Mouse (Mus musculus): ENCODE measurements around the gene Olfr809. TPM values are rescaled to one million over a fixed set of nuclear protein-coding genes. Genes with fewer than 3 reads are reported as not detected.

Olfr809 gene
- polyA plus RNA-seq (2014; fragmentation: Nextera tagmentation; extraction: Ambion mirVana): not detected in 2 replicates

DNA sequence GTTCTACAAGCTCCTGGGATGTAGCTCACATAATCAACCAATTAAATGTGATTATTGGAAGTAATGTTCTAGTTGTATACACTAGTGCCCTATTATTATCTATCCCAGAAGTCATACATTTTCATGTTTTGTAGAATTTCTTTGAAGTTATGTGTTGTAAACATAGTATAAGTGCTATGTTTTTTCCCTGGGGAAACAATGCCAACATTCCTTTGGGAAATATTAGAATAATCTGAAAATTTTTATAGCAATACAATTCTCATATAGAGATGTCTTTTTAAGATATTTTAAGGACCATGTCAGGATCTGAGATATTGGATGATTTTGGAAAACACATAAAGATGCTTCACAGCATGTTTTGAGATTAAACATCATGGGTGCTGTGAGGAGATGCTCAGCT lies at the start of gene Olfr809:
Olfr809 (plus strand) TSS at position 301 of the 400 bp plus-strand sequence.
- DNase-seq (ENCODE audit: low spot score) (no peak), ATAC-seq (replicated peaks; ENCODE audit: low FRiP score) (no peak)
- Histone ChIP-seq H3K4me2 (ENCODE audit: low read depth, low read length, severe bottlenecking) (no peak within 1 kb of the TSS), H3K4me3 (ENCODE audit: low read depth, low read length) (no peak within 1 kb of the TSS), H3K27ac (ENCODE audit: low read depth, low read length) (no peak within 1 kb of the TSS), H3K9me3 (ENCODE audit: control insufficient read depth, low read length) (no peaks in the 10 kb centered on the region), H3K36me3 (ENCODE audit: control insufficient read depth, insufficient read depth, low read length) (no peaks in the 10 kb centered on the region), H3K9ac (ENCODE audit: low read length) (no peak within 1 kb of the TSS), H3K4me1 (replicated peaks; ENCODE audit: control insufficient read depth, insufficient read depth, low read length) (no peaks in the 10 kb centered on the region), H3K27me3 (ENCODE audit: control insufficient read depth, insufficient read depth, low read length) (no peaks in the 10 kb centered on the region)

DNA sequence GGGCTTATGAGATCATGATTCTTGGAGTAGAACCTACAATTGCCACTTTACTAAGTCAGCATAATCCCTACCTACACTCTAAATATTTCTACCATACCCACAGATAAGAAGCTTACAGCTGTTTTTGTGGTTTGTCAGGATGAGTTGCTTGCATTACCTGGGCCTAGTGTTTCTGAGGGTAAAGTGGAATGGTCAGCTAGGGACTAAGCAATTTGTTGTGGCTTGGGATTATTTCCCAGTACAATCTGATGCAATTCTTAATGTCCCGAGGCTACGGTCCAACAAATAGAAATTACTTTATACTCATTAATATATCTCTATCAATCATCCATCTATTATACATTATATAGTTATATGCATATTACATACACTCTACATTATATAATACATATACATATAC lies 45.2 kb upstream of the Olfr809 start, which contains the start of gene Olfr805:
Olfr805 (minus strand) TSS at position 101 of the 400 bp plus-strand sequence.
- no peaks in the 10 kb centered on the region for H3K4me1 ChIP-seq (replicated peaks; ENCODE audit: control insufficient read depth, insufficient read depth, low read length)
- no peak for DNase-seq (ENCODE audit: low spot score)
- H3K36me3 ChIP-seq (ENCODE audit: control insufficient read depth, insufficient read depth, low read length): no peaks in the 10 kb centered on the region
- H3K27me3 ChIP-seq (ENCODE audit: control insufficient read depth, insufficient read depth, low read length): no peaks in the 10 kb centered on the region
- no peak for ATAC-seq (replicated peaks; ENCODE audit: low FRiP score)
- no peak within 1 kb of the TSS for H3K4me2 ChIP-seq (ENCODE audit: low read depth, low read length, severe bottlenecking)
- 91% methylated on average over 2 of the region's 2 CpGs for WGBS
- no peaks in the 10 kb centered on the region for H3K9me3 ChIP-seq (ENCODE audit: control insufficient read depth, low read length)
- H3K4me3 ChIP-seq (ENCODE audit: low read depth, low read length): no peak within 1 kb of the TSS
- no peak within 1 kb of the TSS for H3K27ac ChIP-seq (ENCODE audit: low read depth, low read length)
- no peak within 1 kb of the TSS for H3K9ac ChIP-seq (ENCODE audit: low read length)

DNA sequence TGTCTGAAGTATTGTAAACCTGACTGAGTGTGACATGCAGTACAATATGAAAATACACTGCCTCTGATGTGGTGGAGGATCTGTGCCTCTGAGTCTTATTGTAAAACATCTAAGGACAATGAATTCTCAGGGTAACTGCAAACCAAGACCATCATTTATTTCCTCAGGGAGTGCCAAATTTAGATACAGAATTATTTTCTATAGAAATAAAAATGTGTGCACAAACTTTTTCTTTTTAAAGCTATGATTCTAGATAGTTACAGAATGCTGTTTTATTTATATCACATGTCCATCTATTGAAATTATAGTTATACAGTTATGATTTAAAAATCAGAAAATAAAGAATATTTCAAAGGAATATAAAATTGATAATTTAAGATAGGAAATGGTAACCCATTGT lies 32.6 kb upstream of the Olfr809 start, which contains the start of gene Olfr806:
Olfr806 (minus strand) TSS at position 101 of the 400 bp plus-strand sequence.
- Histone ChIP-seq H3K27me3 (ENCODE audit: control insufficient read depth, insufficient read depth, low read length) (no peaks in the 10 kb centered on the region), H3K4me3 (ENCODE audit: low read depth, low read length) (no peak within 1 kb of the TSS), H3K4me1 (replicated peaks; ENCODE audit: control insufficient read depth, insufficient read depth, low read length) (no peaks in the 10 kb centered on the region), H3K9ac (ENCODE audit: low read length) (no peak within 1 kb of the TSS), H3K27ac (ENCODE audit: low read depth, low read length) (no peak within 1 kb of the TSS), H3K4me2 (ENCODE audit: low read depth, low read length, severe bottlenecking) (no peak within 1 kb of the TSS), H3K9me3 (ENCODE audit: control insufficient read depth, low read length) (no peaks in the 10 kb centered on the region), H3K36me3 (ENCODE audit: control insufficient read depth, insufficient read depth, low read length) (no peaks in the 10 kb centered on the region)
- no peak for DNase-seq (ENCODE audit: low spot score)
- no peak for ATAC-seq (replicated peaks; ENCODE audit: low FRiP score)

DNA sequence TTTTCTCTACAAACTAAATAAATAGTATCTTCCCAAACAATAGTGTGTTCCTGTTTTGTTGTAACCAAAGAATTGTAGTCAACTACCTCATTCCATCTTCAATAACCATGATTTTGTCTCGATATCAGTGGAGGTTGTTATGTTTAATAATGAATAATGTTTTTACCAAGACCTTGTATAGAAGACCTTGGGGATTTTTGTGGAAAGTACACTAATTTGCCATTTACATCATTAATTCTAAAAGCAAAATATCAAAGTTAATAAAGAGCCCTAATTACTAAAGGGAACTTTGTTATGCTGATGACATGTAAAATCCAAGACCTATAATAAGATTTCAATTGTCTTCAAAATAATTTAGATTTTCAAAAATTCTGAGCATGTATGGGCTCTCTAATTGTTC lies 16.7 kb upstream of the Olfr809 start, which contains the start of gene Olfr807:
Olfr807 (minus strand) TSS at position 101 of the 400 bp plus-strand sequence.
- Histone ChIP-seq H3K27me3 (ENCODE audit: control insufficient read depth, insufficient read depth, low read length) (no peaks in the 10 kb centered on the region), H3K4me1 (replicated peaks; ENCODE audit: control insufficient read depth, insufficient read depth, low read length) (no peaks in the 10 kb centered on the region), H3K9me3 (ENCODE audit: control insufficient read depth, low read length) (no peaks in the 10 kb centered on the region), H3K4me3 (ENCODE audit: low read depth, low read length) (no peak within 1 kb of the TSS), H3K36me3 (ENCODE audit: control insufficient read depth, insufficient read depth, low read length) (no peaks in the 10 kb centered on the region), H3K4me2 (ENCODE audit: low read depth, low read length, severe bottlenecking) (no peak within 1 kb of the TSS), H3K9ac (ENCODE audit: low read length) (no peak within 1 kb of the TSS), H3K27ac (ENCODE audit: low read depth, low read length) (no peak within 1 kb of the TSS)
- WGBS: 85% methylated on average over 1 of the region's 1 CpGs
- DNase-seq (ENCODE audit: low spot score): no peak
- ATAC-seq (replicated peaks; ENCODE audit: low FRiP score): no peak

GRCm38 (mm10) chr10:129765182-129765581 lies 9.3 kb upstream of the Olfr809 start, which contains the start of gene Olfr808:
Gene Olfr808, plus strand, starts transcription at chr10:129765482.
- H3K4me3 ChIP-seq (ENCODE audit: low read depth, low read length): no peak within 1 kb of the TSS
- H3K27ac ChIP-seq (ENCODE audit: low read depth, low read length): no peak within 1 kb of the TSS
- no peak within 1 kb of the TSS for H3K9ac ChIP-seq (ENCODE audit: low read length)
- H3K27me3 ChIP-seq (ENCODE audit: control insufficient read depth, insufficient read depth, low read length): no peaks in the 10 kb centered on the region
- no peaks in the 10 kb centered on the region for H3K4me1 ChIP-seq (replicated peaks; ENCODE audit: control insufficient read depth, insufficient read depth, low read length)
- no peaks in the 10 kb centered on the region for H3K9me3 ChIP-seq (ENCODE audit: control insufficient read depth, low read length)
- no peak for ATAC-seq (replicated peaks; ENCODE audit: low FRiP score)
- H3K4me2 ChIP-seq (ENCODE audit: low read depth, low read length, severe bottlenecking): no peak within 1 kb of the TSS
- no peak for DNase-seq (ENCODE audit: low spot score)
- WGBS: 97% methylated on average over 1 of the region's 1 CpGs
- H3K36me3 ChIP-seq (ENCODE audit: control insufficient read depth, insufficient read depth, low read length): no peaks in the 10 kb centered on the region

DNA sequence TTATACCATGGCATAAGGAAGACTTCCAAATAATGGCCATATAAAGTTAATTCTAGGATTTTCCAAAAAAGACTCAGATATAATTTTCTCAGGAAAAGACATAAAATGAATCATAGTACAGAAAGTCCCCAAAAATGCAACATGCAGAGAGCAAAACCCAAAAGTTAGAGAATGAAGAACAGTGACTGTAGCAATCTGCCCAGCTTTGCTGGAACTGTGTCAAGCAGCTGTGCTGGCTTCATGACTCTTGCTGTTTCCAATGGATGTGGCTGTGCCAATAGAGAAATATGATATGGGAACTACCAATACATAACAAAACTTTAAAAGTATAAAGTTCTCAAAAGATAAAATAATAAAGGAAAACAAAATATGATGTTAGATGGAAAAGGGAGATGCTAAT lies 3.7 kb downstream of the Olfr809 start:
- no peak overlapping the region for H3K27ac ChIP-seq (ENCODE audit: low read depth, low read length)
- no peak for DNase-seq (ENCODE audit: low spot score)
- no peak overlapping the region for H3K4me3 ChIP-seq (ENCODE audit: low read depth, low read length)
- no peak overlapping the region for H3K9ac ChIP-seq (ENCODE audit: low read length)
- no peaks in the 10 kb centered on the region for H3K4me1 ChIP-seq (replicated peaks; ENCODE audit: control insufficient read depth, insufficient read depth, low read length)
- H3K4me2 ChIP-seq (ENCODE audit: low read depth, low read length, severe bottlenecking): no peak overlapping the region
- H3K27me3 ChIP-seq (ENCODE audit: control insufficient read depth, insufficient read depth, low read length): no peaks in the 10 kb centered on the region
- ATAC-seq (replicated peaks; ENCODE audit: low FRiP score): no peak
- no peaks in the 10 kb centered on the region for H3K36me3 ChIP-seq (ENCODE audit: control insufficient read depth, insufficient read depth, low read length)
- no peaks in the 10 kb centered on the region for H3K9me3 ChIP-seq (ENCODE audit: control insufficient read depth, low read length)

DNA sequence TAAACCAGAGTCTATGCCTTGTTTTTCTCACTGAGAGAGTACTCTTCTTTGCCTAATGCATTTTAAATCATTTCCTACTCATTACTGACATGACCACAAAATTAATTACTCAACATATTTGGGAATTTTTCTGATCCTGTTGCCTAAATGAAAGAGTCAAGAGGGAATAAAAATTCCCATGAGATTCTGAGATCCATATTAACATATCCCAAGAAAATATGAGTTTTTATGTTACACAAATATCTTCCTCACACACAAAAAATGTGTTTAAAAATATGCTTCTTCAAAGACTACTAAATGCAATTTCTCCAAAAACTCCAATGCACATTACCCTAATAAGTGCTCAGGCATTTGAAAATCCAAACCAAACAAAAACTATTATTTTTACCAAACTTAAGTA lies 20.4 kb downstream of the Olfr809 start, which contains the start of gene Olfr810:
Olfr810 (minus strand) TSS at position 101 of the 400 bp plus-strand sequence.
- no peak for ATAC-seq (replicated peaks; ENCODE audit: low FRiP score)
- no peak within 1 kb of the TSS for H3K27ac ChIP-seq (ENCODE audit: low read depth, low read length)
- DNase-seq (ENCODE audit: low spot score): no peak
- no peaks in the 10 kb centered on the region for H3K4me1 ChIP-seq (replicated peaks; ENCODE audit: control insufficient read depth, insufficient read depth, low read length)
- no peaks in the 10 kb centered on the region for H3K9me3 ChIP-seq (ENCODE audit: control insufficient read depth, low read length)
- no peaks in the 10 kb centered on the region for H3K27me3 ChIP-seq (ENCODE audit: control insufficient read depth, insufficient read depth, low read length)
- no peaks in the 10 kb centered on the region for H3K36me3 ChIP-seq (ENCODE audit: control insufficient read depth, insufficient read depth, low read length)
- H3K9ac ChIP-seq (ENCODE audit: low read length): no peak within 1 kb of the TSS
- H3K4me3 ChIP-seq (ENCODE audit: low read depth, low read length): no peak within 1 kb of the TSS
- H3K4me2 ChIP-seq (ENCODE audit: low read depth, low read length, severe bottlenecking): no peak within 1 kb of the TSS

DNA sequence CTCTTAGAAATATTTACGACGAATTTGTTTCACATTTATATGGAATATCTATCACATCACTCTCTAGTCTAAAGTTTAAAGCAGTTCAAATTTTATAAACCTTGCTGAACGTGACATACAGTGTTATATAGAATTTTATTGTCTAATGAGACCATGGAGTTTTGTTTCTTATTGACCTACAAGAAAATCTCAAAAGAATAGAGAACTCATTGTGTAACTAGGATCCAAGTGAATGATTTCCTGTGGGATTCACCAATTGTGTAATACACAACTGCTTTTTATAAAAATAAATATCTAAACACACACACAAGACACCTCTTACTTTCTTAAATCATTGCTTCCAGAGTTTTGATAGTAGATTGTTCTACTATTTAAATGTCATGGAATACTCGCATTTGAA lies 29.9 kb downstream of the Olfr809 start, which contains the start of gene Olfr811:
Olfr811 (minus strand) TSS at position 101 of the 400 bp plus-strand sequence.
- DNase-seq (ENCODE audit: low spot score) (no peak), ATAC-seq (replicated peaks; ENCODE audit: low FRiP score) (no peak)
- Histone ChIP-seq H3K4me2 (ENCODE audit: low read depth, low read length, severe bottlenecking) (no peak within 1 kb of the TSS), H3K27ac (ENCODE audit: low read depth, low read length) (no peak within 1 kb of the TSS), H3K27me3 (ENCODE audit: control insufficient read depth, insufficient read depth, low read length) (no peaks in the 10 kb centered on the region), H3K36me3 (ENCODE audit: control insufficient read depth, insufficient read depth, low read length) (no peaks in the 10 kb centered on the region), H3K9me3 (ENCODE audit: control insufficient read depth, low read length) (no peaks in the 10 kb centered on the region), H3K4me3 (ENCODE audit: low read depth, low read length) (no peak within 1 kb of the TSS), H3K4me1 (replicated peaks; ENCODE audit: control insufficient read depth, insufficient read depth, low read length) (no peaks in the 10 kb centered on the region), H3K9ac (ENCODE audit: low read length) (no peak within 1 kb of the TSS)
- 83% methylated on average over 4 of the region's 4 CpGs for WGBS

All from forebrain, embryonic 11.5 days (tissue).